Mouse (Mus musculus) liver, embryonic 12.5 days (tissue): ENCODE measurements around the gene Krtap19-2. TPM values are rescaled to one million over a fixed set of nuclear protein-coding genes. Genes with fewer than 3 reads are reported as not detected.

Source experiments
- ATAC-seq: fragments of 200-750 bp; cut with Nextera tagmentation; 2 replicates; pipeline ENCODE4 v1.8.0; 2017; ENCODE audit warnings: moderate number of reproducible peaks, mild to moderate bottlenecking, moderate library complexity
- H3K27ac ChIP-seq: fragments of 300-500 bp; sonication (generic); 2 replicates; pipeline ENCODE4 v1.5.1; 2016; ENCODE audit warnings: mild to moderate bottlenecking
- H3K27me3 ChIP-seq: fragments of 300-500 bp; sonication (generic); replicated peaks from 2 replicates; pipeline ENCODE4 v1.6.1; 2016; ENCODE audit warnings: mild to moderate bottlenecking, moderate library complexity
- H3K36me3 ChIP-seq: fragments of 300-500 bp; sonication (generic); 2 replicates; pipeline ENCODE4 v1.6.1; 2016; ENCODE audit warnings: mild to moderate bottlenecking, moderate library complexity
- H3K4me1 ChIP-seq: fragments of 300-500 bp; sonication (generic); 2 replicates; pipeline ENCODE4 v1.6.1; 2016
- H3K4me2 ChIP-seq: fragments of 300-500 bp; sonication (generic); 2 replicates; pipeline ENCODE4 v1.6.1; 2016; ENCODE audit warnings: mild to moderate bottlenecking, moderate library complexity
- H3K4me3 ChIP-seq: fragments of 300-500 bp; sonication (generic); 2 replicates; pipeline ENCODE4 v1.5.1; 2016; ENCODE audit warnings: mild to moderate bottlenecking, moderate library complexity
- H3K9ac ChIP-seq: fragments of 300-500 bp; sonication (generic); 2 replicates; pipeline ENCODE4 v1.6.1; 2016; ENCODE audit warnings: mild to moderate bottlenecking, moderate library complexity
- H3K9me3 ChIP-seq: fragments of 300-500 bp; sonication (generic); replicated peaks from 2 replicates; pipeline ENCODE4 v1.6.1; 2016; ENCODE audit warnings: mild to moderate bottlenecking, moderate library complexity
- WGBS: fragments of 180-500 bp; shearing (Covaris S2); methylation state at CpG from one replicate; pipeline ENCODE4 v1.1.7; 2016; ENCODE audit not compliant: insufficient replicate concordance; 5-methylcytosine and 5-hydroxymethylcytosine counted together
- polyA plus RNA-seq: library from polyadenylated mRNA; unstranded; fragments of >200 nt; fragmentation: Nextera tagmentation; extraction: Ambion mirVana; gene quantifications from 2 replicates; pipeline ENCODE4 v1.2.1, GENCODE M21; 2016

Gene Krtap19-2
- polyA plus RNA-seq, result not detected in 2 replicates

- Histone ChIP-seq H3K4me3 (no peak within 1 kb of the TSS), H3K36me3 (no peaks in the 10 kb centered on the region)
- 82% methylated on average over 3 of the region's 3 CpGs for WGBS
These were observed at the start of gene Krtap19-2 for GRCm38 (mm10) chr16:88874169-88874568. Krtap19-2 (minus strand) TSS chr16:88874269.

GRCm38 (mm10) chr16:88896357-88896756 is 22.3 kb upstream of the Krtap19-2 start, which contains the start of gene Krtap19-5:
Krtap19-5 (minus strand) TSS chr16:88896457.
- 76% methylated on average over 6 of the region's 6 CpGs for WGBS
- no peak within 1 kb of the TSS for H3K9ac ChIP-seq
- no peak for ATAC-seq
- H3K27ac ChIP-seq, result no peak within 1 kb of the TSS
- no peaks in the 10 kb centered on the region for H3K27me3 ChIP-seq
- no peak within 1 kb of the TSS for H3K4me3 ChIP-seq
- H3K36me3 ChIP-seq, result no peaks in the 10 kb centered on the region
- H3K4me2 ChIP-seq, result no peak within 1 kb of the TSS
- no peaks in the 10 kb centered on the region for H3K4me1 ChIP-seq
- no peaks in the 10 kb centered on the region for H3K9me3 ChIP-seq

More at GRCm38 (mm10) chr16:88874169-88874568, at the start of gene Krtap19-2:
- no peak for ATAC-seq
- no peaks in the 10 kb centered on the region for H3K27me3 ChIP-seq
- H3K9me3 ChIP-seq, result no peaks in the 10 kb centered on the region
- no peaks in the 10 kb centered on the region for H3K4me1 ChIP-seq
- H3K4me2 ChIP-seq, result no peak within 1 kb of the TSS
- no peak within 1 kb of the TSS for H3K27ac ChIP-seq
- no peak within 1 kb of the TSS for H3K9ac ChIP-seq

GRCm38 (mm10) chr16:88886870-88887269 is 12.8 kb upstream of the Krtap19-2 start:
- no peaks in the 10 kb centered on the region for H3K9me3 ChIP-seq
- no peaks in the 10 kb centered on the region for H3K36me3 ChIP-seq
- WGBS, result 69% methylated on average over 6 of the region's 6 CpGs
- H3K9ac ChIP-seq, result no peak overlapping the region
- no peak overlapping the region for H3K4me2 ChIP-seq
- no peaks in the 10 kb centered on the region for H3K4me1 ChIP-seq
- no peak overlapping the region for H3K4me3 ChIP-seq
- no peaks in the 10 kb centered on the region for H3K27me3 ChIP-seq
- no peak overlapping the region for H3K27ac ChIP-seq
- ATAC-seq, result no peak

GRCm38 (mm10) chr16:88884989-88885388 is 10.9 kb upstream of the Krtap19-2 start, which contains the start of gene Krtap19-4:
Krtap19-4 (minus strand) TSS chr16:88885089.
- no peaks in the 10 kb centered on the region for H3K36me3 ChIP-seq
- no peak within 1 kb of the TSS for H3K27ac ChIP-seq
- WGBS, result 66% methylated on average over 5 of the region's 5 CpGs
- no peaks in the 10 kb centered on the region for H3K27me3 ChIP-seq
- ATAC-seq, result no peak
- no peak within 1 kb of the TSS for H3K4me2 ChIP-seq
- no peaks in the 10 kb centered on the region for H3K9me3 ChIP-seq
- H3K4me3 ChIP-seq, result no peak within 1 kb of the TSS
- H3K4me1 ChIP-seq, result no peaks in the 10 kb centered on the region
- no peak within 1 kb of the TSS for H3K9ac ChIP-seq

- no peak within 1 kb of the TSS for H3K4me2 ChIP-seq
- H3K9ac ChIP-seq, result no peak within 1 kb of the TSS
- H3K27ac ChIP-seq, result no peak within 1 kb of the TSS
- no peak for ATAC-seq
- no peak within 1 kb of the TSS for H3K4me3 ChIP-seq
- H3K27me3 ChIP-seq, result no peaks in the 10 kb centered on the region
- 77% methylated on average over 2 of the region's 2 CpGs for WGBS
- no peaks in the 10 kb centered on the region for H3K36me3 ChIP-seq
- H3K4me1 ChIP-seq, result no peaks in the 10 kb centered on the region
- H3K9me3 ChIP-seq, result no peaks in the 10 kb centered on the region
These were observed 3.9 kb upstream of the Krtap19-2 start, which contains the start of gene Krtap19-3 for GRCm38 (mm10) chr16:88877938-88878337. Krtap19-3 (minus strand) TSS chr16:88878038.

- H3K36me3 ChIP-seq, result no peaks in the 10 kb centered on the region
- WGBS, result 74% methylated on average over 6 of the region's 6 CpGs
- no peak within 1 kb of the TSS for H3K4me2 ChIP-seq
- H3K27ac ChIP-seq, result no peak within 1 kb of the TSS
- ATAC-seq, result no peak
- no peaks in the 10 kb centered on the region for H3K4me1 ChIP-seq
- H3K9me3 ChIP-seq, result no peaks in the 10 kb centered on the region
- no peaks in the 10 kb centered on the region for H3K27me3 ChIP-seq
- H3K9ac ChIP-seq, result no peak within 1 kb of the TSS
- H3K4me3 ChIP-seq, result no peak within 1 kb of the TSS
These were observed 4.8 kb downstream of the Krtap19-2 start, which contains the start of gene Krtap19-1 for GRCm38 (mm10) chr16:88869311-88869710. Krtap19-1 (minus strand) TSS chr16:88869411.

GRCm38 (mm10) chr16:88864887-88865407 is 9.1 kb downstream of the Krtap19-2 start:
- Histone ChIP-seq H3K4me1 (no peaks in the 10 kb centered on the region), H3K4me2 (no peak overlapping the region), H3K36me3 (no peaks in the 10 kb centered on the region), H3K9me3 (no peaks in the 10 kb centered on the region), H3K27me3 (no peaks in the 10 kb centered on the region), H3K4me3 (no peak overlapping the region), H3K27ac (no peak overlapping the region), H3K9ac (no peak overlapping the region)
- 67% methylated on average over 4 of the region's 4 CpGs for WGBS
- ATAC-seq, result no peak

GRCm38 (mm10) chr16:88851450-88851849 is 22.6 kb downstream of the Krtap19-2 start:
- H3K9me3 ChIP-seq, result no peaks in the 10 kb centered on the region
- H3K27me3 ChIP-seq, result no peaks in the 10 kb centered on the region
- ATAC-seq, result no peak
- H3K9ac ChIP-seq, result no peak overlapping the region
- no peaks in the 10 kb centered on the region for H3K36me3 ChIP-seq
- no peak overlapping the region for H3K4me3 ChIP-seq
- no peak overlapping the region for H3K4me2 ChIP-seq
- no peak overlapping the region for H3K27ac ChIP-seq
- WGBS, result 16% methylated on average over 5 of the region's 5 CpGs
- no peaks in the 10 kb centered on the region for H3K4me1 ChIP-seq

GRCm38 (mm10) chr16:88848558-88848957 is 25.5 kb downstream of the Krtap19-2 start:
- Histone ChIP-seq H3K27ac (no peak overlapping the region), H3K9ac (no peak overlapping the region), H3K4me1 (no peaks in the 10 kb centered on the region), H3K4me2 (no peak overlapping the region), H3K4me3 (no peak overlapping the region), H3K27me3 (no peaks in the 10 kb centered on the region), H3K9me3 (no peaks in the 10 kb centered on the region), H3K36me3 (no peaks in the 10 kb centered on the region)
- ATAC-seq, result no peak
- 64% methylated on average over 4 of the region's 4 CpGs for WGBS

GRCm38 (mm10) chr16:88847363-88847762 is 26.7 kb downstream of the Krtap19-2 start:
- ATAC-seq, result no peak
- Histone ChIP-seq H3K9ac (no peak overlapping the region), H3K27me3 (no peaks in the 10 kb centered on the region), H3K4me2 (no peak overlapping the region), H3K4me1 (no peaks in the 10 kb centered on the region), H3K36me3 (no peaks in the 10 kb centered on the region), H3K27ac (no peak overlapping the region), H3K4me3 (no peak overlapping the region), H3K9me3 (no peaks in the 10 kb centered on the region)
- 84% methylated on average over 1 of the region's 1 CpGs for WGBS

GRCm38 (mm10) chr16:88826978-88827377 is 47.1 kb downstream of the Krtap19-2 start:
- Histone ChIP-seq H3K27me3 (no peaks in the 10 kb centered on the region), H3K4me1 (no peaks in the 10 kb centered on the region), H3K27ac (no peak overlapping the region), H3K36me3 (no peaks in the 10 kb centered on the region), H3K4me3 (no peak overlapping the region), H3K9me3 (no peaks in the 10 kb centered on the region), H3K9ac (no peak overlapping the region), H3K4me2 (no peak overlapping the region)
- ATAC-seq, result no peak
- 68% methylated on average over 3 of the region's 3 CpGs for WGBS

- Histone ChIP-seq H3K27ac (no peak within 1 kb of the TSS), H3K4me3 (no peak within 1 kb of the TSS), H3K36me3 (no peaks in the 10 kb centered on the region), H3K4me2 (no peak within 1 kb of the TSS), H3K9ac (no peak within 1 kb of the TSS), H3K9me3 (no peaks in the 10 kb centered on the region), H3K27me3 (no peaks in the 10 kb centered on the region), H3K4me1 (no peaks in the 10 kb centered on the region)
- no peak for ATAC-seq
- WGBS, result 79% methylated on average over 9 of the region's 9 CpGs
These were observed 47.9 kb downstream of the Krtap19-2 start, which contains the start of gene Krtap14 for GRCm38 (mm10) chr16:88826095-88826652. Krtap14 (minus strand) TSS chr16:88826145.
